Comparison of ENCODE assay signal across 15 mouse cellular contexts in the genomic region with DNA sequence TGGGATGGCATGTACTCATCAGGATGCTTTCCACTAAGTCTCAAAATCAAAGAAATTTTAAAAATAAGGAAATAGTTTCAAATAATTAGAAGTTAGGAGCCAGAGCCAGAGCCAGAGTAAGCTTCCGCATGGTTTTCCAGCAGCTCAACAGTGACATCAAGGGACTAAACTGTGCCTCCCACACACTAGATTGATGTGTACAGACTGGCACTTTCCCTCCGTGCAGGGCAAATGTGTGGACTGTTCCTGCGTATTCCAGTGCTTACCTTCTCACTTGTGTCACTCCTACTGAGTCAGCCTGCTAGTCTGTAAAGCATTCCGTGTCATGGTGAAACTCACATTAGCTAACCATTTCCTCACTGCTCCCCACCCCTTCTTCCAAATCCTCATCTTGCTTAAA.
A peak's percentile ranks its signal among the peaks of the same experiment; 100 is the strongest.
DNase-seq lines count a peak whose midpoint lies in the region; ATAC-seq and TF ChIP-seq lines count a peak whose summit lies in the region.
"Had no signal": no experiment of that assay in that cellular context is flagged by ENCODE, and none has a peak within 500 bp of the region (broad histone marks: within the 10 kb centered on the region; RNA-seq: fewer than 3 reads in every experiment).

No protein-coding gene starts in this region.

- no peak overlapping the region for H3K4me3 ChIP-seq in forebrain, postnatal 0 days (ENCODE audit: low read depth, low read length)
- no peak overlapping the region for H3K4me3 ChIP-seq in forebrain, embryonic 11.5 days (ENCODE audit: low read depth, low read length)
- H3K4me3 ChIP-seq in lung, embryonic 16.5 days (ENCODE audit: low read length), result no peak overlapping the region
- H3K4me3 ChIP-seq: heart, adult 2 months; liver, embryonic 15.5 days had no signal

- H3K27ac ChIP-seq in forebrain, postnatal 0 days (ENCODE audit: low read depth, low read length), result no peak overlapping the region
- H3K27ac ChIP-seq in forebrain, embryonic 11.5 days (ENCODE audit: low read depth, low read length), result no peak overlapping the region
- H3K27ac ChIP-seq in lung, embryonic 16.5 days (ENCODE audit: low read length), result no peak overlapping the region
- H3K27ac ChIP-seq: heart, adult 2 months; liver, embryonic 15.5 days had no signal

- no peaks in the 10 kb centered on the region for H3K4me1 ChIP-seq in forebrain, postnatal 0 days (ENCODE audit: insufficient read depth)
- H3K4me1 ChIP-seq in forebrain, embryonic 11.5 days (replicated peaks; ENCODE audit: control insufficient read depth, insufficient read depth, low read length), result no peaks in the 10 kb centered on the region
- no peaks in the 10 kb centered on the region for H3K4me1 ChIP-seq in lung, embryonic 16.5 days (replicated peaks; ENCODE audit: control insufficient read depth, insufficient read depth, low read length)
- H3K4me1 ChIP-seq: liver, embryonic 15.5 days had no signal

- ATAC-seq in forebrain, postnatal 0 days, result no peak; the same call in none of the 2 replicates
- ATAC-seq in forebrain, embryonic 11.5 days (replicated peaks; ENCODE audit: low FRiP score), result no peak
- ATAC-seq in lung, embryonic 16.5 days (ENCODE audit: low read depth), result peak; percentile 79; the same call in 1 of the 2 replicates

- 56% methylated on average over 4 of the region's 4 CpGs for WGBS in forebrain, postnatal 0 days
- WGBS in forebrain, embryonic 11.5 days, result 69% methylated on average over 4 of the region's 4 CpGs
- WGBS in lung, embryonic 16.5 days, result 42% methylated on average over 4 of the region's 4 CpGs

- TF ChIP-seq CTCF in forebrain, postnatal 0 days (IDR thresholded peaks at IDR 0.05; ENCODE audit: low read depth), result peak; percentile 50

- no peaks in the 10 kb centered on the region for H3K9me3 ChIP-seq in forebrain, postnatal 0 days (ENCODE audit: low read length)
- H3K9me3 ChIP-seq in forebrain, embryonic 11.5 days (ENCODE audit: control insufficient read depth, low read length), result no peaks in the 10 kb centered on the region
- no peaks in the 10 kb centered on the region for H3K9me3 ChIP-seq in lung, embryonic 16.5 days (ENCODE audit: control insufficient read depth, low read length)
- H3K9me3 ChIP-seq: liver, embryonic 15.5 days had no signal

- no peak overlapping the region for H3K9ac ChIP-seq in forebrain, postnatal 0 days
- H3K9ac ChIP-seq in forebrain, embryonic 11.5 days (ENCODE audit: low read length), result no peak overlapping the region
- no peak overlapping the region for H3K9ac ChIP-seq in lung, embryonic 16.5 days (ENCODE audit: low read length)
- H3K9ac ChIP-seq: liver, embryonic 15.5 days had no signal

- DNase-seq in forebrain, postnatal 0 days, result peak; percentile 30
- DNase-seq in forebrain, embryonic 11.5 days (ENCODE audit: low spot score), result no peak
- DNase-seq in lung, postnatal 36 days, result no peak
- DNase-seq in adrenal gland, postnatal 14 days, result peak; percentile 35
- peak; percentile 31 for DNase-seq in fat pad, adult 2 months (ENCODE audit: extremely low read depth, low read depth, low spot score)
- DNase-seq in ovary, postnatal 14 days (ENCODE audit: low spot score), result no peak
- DNase-seq in left cerebral cortex, postnatal 10 days (ENCODE audit: extremely low spot score in 1 of 2, low spot score in 2 of 2), result no peak
- DNase-seq: cerebellum, adult 2 months; gastrocnemius, postnatal 10 days; heart, adult 2 months; kidney, adult 18-20 months; left cerebral cortex, postnatal 4 days had no signal

- H3K27me3 ChIP-seq in forebrain, postnatal 0 days (ENCODE audit: insufficient read depth, low read length), result no peaks in the 10 kb centered on the region
- H3K27me3 ChIP-seq in forebrain, embryonic 11.5 days (ENCODE audit: control insufficient read depth, insufficient read depth, low read length), result no peaks in the 10 kb centered on the region
- no peaks in the 10 kb centered on the region for H3K27me3 ChIP-seq in lung, embryonic 16.5 days (ENCODE audit: control insufficient read depth, insufficient read depth, low read depth, low read length)
- H3K27me3 ChIP-seq: liver, embryonic 15.5 days had no signal

- no peaks in the 10 kb centered on the region for H3K36me3 ChIP-seq in forebrain, postnatal 0 days (ENCODE audit: insufficient read depth)
- H3K36me3 ChIP-seq in forebrain, embryonic 11.5 days (ENCODE audit: control insufficient read depth, insufficient read depth, low read length), result no peaks in the 10 kb centered on the region
- no peaks in the 10 kb centered on the region for H3K36me3 ChIP-seq in lung, embryonic 16.5 days (ENCODE audit: control insufficient read depth, insufficient read depth, low read length)
- H3K36me3 ChIP-seq: liver, embryonic 15.5 days had no signal

- intact Hi-C loops in left cerebral cortex, postnatal 10 days (cut with DNase I), result no loop called here

- H3K4me2 ChIP-seq in forebrain, postnatal 0 days (ENCODE audit: low read depth), result no peak overlapping the region
- no peak overlapping the region for H3K4me2 ChIP-seq in forebrain, embryonic 11.5 days (ENCODE audit: low read depth, low read length, severe bottlenecking)
- H3K4me2 ChIP-seq in lung, embryonic 16.5 days (ENCODE audit: low read depth, low read length), result no peak overlapping the region
- H3K4me2 ChIP-seq: liver, embryonic 15.5 days; midbrain, embryonic 11.5 days had no signal

Comparison
In these comparisons a context has a peak if more than half of its experiments do, and no peak if none do; other contexts are left out.
1. DNase-seq: peak in forebrain, postnatal 0 days (single experiment), adrenal gland, postnatal 14 days (single experiment) and fat pad, adult 2 months (single experiment); none in forebrain, embryonic 11.5 days (single experiment), lung, postnatal 36 days (single experiment), ovary, postnatal 14 days (single experiment) and left cerebral cortex, postnatal 10 days (0 of 2).